ENCODE assay signal across 8 mouse cellular contexts in the genomic region with DNA sequence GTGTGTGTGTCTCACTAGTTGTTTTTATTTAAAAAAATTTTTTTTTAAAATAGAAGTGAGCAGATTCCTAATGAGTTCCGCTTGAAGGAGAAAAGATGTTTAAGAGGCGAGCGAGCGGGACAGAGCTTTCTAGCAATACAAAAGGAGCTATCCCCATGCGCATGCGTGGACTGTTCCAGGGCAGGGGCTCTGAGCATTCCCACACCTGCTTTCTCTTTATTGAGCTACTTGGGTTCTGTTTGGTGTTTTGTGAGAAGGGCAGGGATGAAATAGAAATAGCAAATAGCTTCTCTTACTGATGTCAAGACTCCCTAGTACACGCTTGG. TPM values are rescaled to one million over a fixed set of nuclear protein-coding genes. Genes with fewer than 3 reads are reported as not detected.
DNase-seq lines count a peak whose midpoint lies in the region; ATAC-seq and TF ChIP-seq lines count a peak whose summit lies in the region.
"Had no signal": no experiment of that assay in that cellular context is flagged by ENCODE, and none has a peak within 500 bp of the region (broad histone marks: within the 10 kb centered on the region; RNA-seq: fewer than 3 reads in every experiment).

No protein-coding gene starts in this region.

- H3K4me3 ChIP-seq in lung, embryonic 14.5 days (ENCODE audit: low read depth, low read length), result no peak overlapping the region
- no peak overlapping the region for H3K4me3 ChIP-seq in lung, adult 2 months (replicated peaks; ENCODE audit: extremely low read depth, low read depth, low read length)
- no peak overlapping the region for H3K4me3 ChIP-seq in embryonic facial prominence, embryonic 12.5 days
- 0 out of 2 replicates have a peak overlapping the region, but pooled peaks have one; percentile 2 for H3K4me3 ChIP-seq in hindbrain, embryonic 15.5 days
- 0 out of 2 replicates have a peak overlapping the region, but pooled peaks have one; percentile 8 for H3K4me3 ChIP-seq in neural tube, embryonic 13.5 days
- no peak overlapping the region for H3K4me3 ChIP-seq in heart, embryonic 11.5 days (ENCODE audit: low read depth, low read length)
- H3K4me3 ChIP-seq: megakaryocyte, embryonic 14.5 days had no signal

- H3K4me1 ChIP-seq in lung, embryonic 14.5 days (ENCODE audit: insufficient read depth), result peaks cover 3% of the 10 kb centered on the region; the same call in 1 of the 2 replicates
- H3K4me1 ChIP-seq in lung, adult 2 months (ENCODE audit: control insufficient read depth, insufficient read depth, low read length), result peaks cover 8% of the 10 kb centered on the region
- 0 out of 2 replicates have a peak, but pooled peaks cover 5% of the 10 kb centered on the region for H3K4me1 ChIP-seq in embryonic facial prominence, embryonic 12.5 days
- H3K4me1 ChIP-seq in hindbrain, embryonic 15.5 days (replicated peaks), result peaks cover 19% of the 10 kb centered on the region
- peaks cover 25% of the 10 kb centered on the region for H3K4me1 ChIP-seq in neural tube, embryonic 13.5 days (replicated peaks)
- peaks cover 3% of the 10 kb centered on the region; the same call in 1 of the 2 replicates for H3K4me1 ChIP-seq in heart, embryonic 11.5 days (ENCODE audit: control insufficient read depth, insufficient read depth, low read length)
- H3K4me1 ChIP-seq: megakaryocyte, embryonic 14.5 days had no signal

- H3K9ac ChIP-seq in lung, embryonic 14.5 days, result no peak overlapping the region
- H3K9ac ChIP-seq in embryonic facial prominence, embryonic 12.5 days, result no peak overlapping the region
- no peak overlapping the region for H3K9ac ChIP-seq in hindbrain, embryonic 15.5 days
- 0 out of 2 replicates have a peak overlapping the region, but pooled peaks have one; percentile 41 for H3K9ac ChIP-seq in neural tube, embryonic 13.5 days
- H3K9ac ChIP-seq in heart, embryonic 11.5 days (ENCODE audit: low read depth, low read length), result no peak overlapping the region

- ATAC-seq in lung, embryonic 14.5 days (ENCODE audit: insufficient read depth), result peak; percentile 56; the same call in 1 of the 2 replicates
- ATAC-seq in embryonic facial prominence, embryonic 12.5 days (ENCODE audit: insufficient number of reproducible peaks, insufficient read depth, low FRiP score, low TSS enrichment), result no peak
- ATAC-seq in hindbrain, embryonic 15.5 days (ENCODE audit: low FRiP score, low read depth), result peak; percentile 73; the same call in 1 of the 2 replicates
- peak; percentile 82 for ATAC-seq in neural tube, embryonic 13.5 days (ENCODE audit: low read depth)
- no peak for ATAC-seq in heart, embryonic 11.5 days (replicated peaks; ENCODE audit: insufficient number of reproducible peaks, low FRiP score, low TSS enrichment)

- DNase-seq in lung, embryonic 14.5 days, result no peak
- DNase-seq in lung, adult 2 months, result no peak
- DNase-seq in spleen, postnatal 14 days (ENCODE audit: low spot score in 2 of 2), result no peak

- no peak overlapping the region for H3K4me2 ChIP-seq in lung, embryonic 14.5 days
- H3K4me2 ChIP-seq in embryonic facial prominence, embryonic 12.5 days (replicated peaks), result 0 out of 2 replicates have a peak overlapping the region, but pooled peaks have one; percentile 2
- H3K4me2 ChIP-seq in hindbrain, embryonic 15.5 days, result peak overlapping the region; percentile 38
- peak overlapping the region; percentile 46 for H3K4me2 ChIP-seq in neural tube, embryonic 13.5 days
- no peak overlapping the region for H3K4me2 ChIP-seq in heart, embryonic 11.5 days

- no peaks in the 10 kb centered on the region for H3K36me3 ChIP-seq in lung, embryonic 14.5 days (ENCODE audit: insufficient read depth)
- no peaks in the 10 kb centered on the region for H3K36me3 ChIP-seq in embryonic facial prominence, embryonic 12.5 days
- no peaks in the 10 kb centered on the region; the same call in 1 of the 2 replicates for H3K36me3 ChIP-seq in hindbrain, embryonic 15.5 days
- peaks cover 9% of the 10 kb centered on the region for H3K36me3 ChIP-seq in neural tube, embryonic 13.5 days
- no peaks in the 10 kb centered on the region for H3K36me3 ChIP-seq in heart, embryonic 11.5 days (ENCODE audit: control insufficient read depth, insufficient read depth, low read length)

- no peaks in the 10 kb centered on the region for H3K9me3 ChIP-seq in lung, embryonic 14.5 days (ENCODE audit: low read depth, low read length)
- H3K9me3 ChIP-seq in embryonic facial prominence, embryonic 12.5 days, result no peaks in the 10 kb centered on the region
- no peaks in the 10 kb centered on the region for H3K9me3 ChIP-seq in hindbrain, embryonic 15.5 days
- no peaks in the 10 kb centered on the region for H3K9me3 ChIP-seq in neural tube, embryonic 13.5 days
- H3K9me3 ChIP-seq in heart, embryonic 11.5 days (replicated peaks; ENCODE audit: control insufficient read depth, low read length), result no peaks in the 10 kb centered on the region

- TF ChIP-seq CTCF in lung, embryonic 14.5 days (IDR thresholded peaks at IDR 0.05; ENCODE audit: low read depth), result no peak
- no peak for TF ChIP-seq CTCF in lung, adult 2 months (IDR thresholded peaks at IDR 0.05; ENCODE audit: insufficient read depth, low read length)

- peak overlapping the region; percentile 42; the same call in 1 of the 2 replicates for H3K27ac ChIP-seq in lung, embryonic 14.5 days (ENCODE audit: low read depth)
- H3K27ac ChIP-seq in embryonic facial prominence, embryonic 12.5 days, result no peak overlapping the region
- peak overlapping the region; percentile 80 for H3K27ac ChIP-seq in hindbrain, embryonic 15.5 days (replicated peaks)
- peak overlapping the region; percentile 79 for H3K27ac ChIP-seq in neural tube, embryonic 13.5 days (replicated peaks)
- no peak overlapping the region for H3K27ac ChIP-seq in heart, embryonic 11.5 days (ENCODE audit: low read depth, low read length)

- WGBS in lung, embryonic 14.5 days, result 49% methylated on average over 7 of the region's 7 CpGs
- WGBS in lung, adult 2 months, result 40% methylated on average over 7 of the region's 7 CpGs
- 23% methylated on average over 7 of the region's 7 CpGs for WGBS in embryonic facial prominence, embryonic 12.5 days
- WGBS in hindbrain, embryonic 15.5 days, result 8% methylated on average over 7 of the region's 7 CpGs
- WGBS in neural tube, embryonic 13.5 days, result 12% methylated on average over 7 of the region's 7 CpGs
- 61% methylated on average over 7 of the region's 7 CpGs for WGBS in heart, embryonic 11.5 days (ENCODE audit: insufficient replicate concordance)

- TF ChIP-seq POLR2A in lung, adult 2 months (IDR thresholded peaks at IDR 0.05; ENCODE audit: borderline replicate concordance, extremely low read depth, low read depth, low read length), result no peak

- H3K27me3 ChIP-seq in lung, embryonic 14.5 days (ENCODE audit: insufficient read depth, low read length), result no peaks in the 10 kb centered on the region
- no peaks in the 10 kb centered on the region for H3K27me3 ChIP-seq in embryonic facial prominence, embryonic 12.5 days
- no peaks in the 10 kb centered on the region for H3K27me3 ChIP-seq in hindbrain, embryonic 15.5 days
- no peaks in the 10 kb centered on the region for H3K27me3 ChIP-seq in neural tube, embryonic 13.5 days
- no peaks in the 10 kb centered on the region for H3K27me3 ChIP-seq in heart, embryonic 11.5 days (ENCODE audit: control insufficient read depth, insufficient read depth, low read length)
- H3K27me3 ChIP-seq: megakaryocyte, embryonic 14.5 days had no signal

RNA-seq across cellular contexts. Expression of a gene that starts 45.0 kb away (rescaled TPM):
- polyA plus RNA-seq in lung, embryonic 14.5 days (2014; fragmentation: Nextera tagmentation; extraction: Ambion mirVana), result 9.1 and 9.7 TPM in 2 replicates
- polyA plus RNA-seq in lung, adult 2 months (2012; rRNA removed), result 5.8 and 8.0 TPM in 2 replicates
- polyA plus RNA-seq in embryonic facial prominence, embryonic 12.5 days (2016; fragmentation: Nextera tagmentation; extraction: Ambion mirVana), result 12.8 and 14.1 TPM in 2 replicates
- polyA plus RNA-seq in hindbrain, embryonic 15.5 days (2015; fragmentation: Nextera tagmentation; extraction: Ambion mirVana), result 23.8 and 24.6 TPM in 2 replicates
- 17.8 and 20.2 TPM in 2 replicates for polyA plus RNA-seq in neural tube, embryonic 13.5 days (2015; fragmentation: Nextera tagmentation; extraction: Ambion mirVana)
- 8.2 TPM in 2 replicates for polyA plus RNA-seq in heart, embryonic 11.5 days (2014; fragmentation: Nextera tagmentation; extraction: Ambion mirVana)

Comparison
In these comparisons a context has a peak if more than half of its experiments do, and no peak if none do; other contexts are left out.
1. ATAC-seq: peak in lung, embryonic 14.5 days (single experiment), hindbrain, embryonic 15.5 days (single experiment) and neural tube, embryonic 13.5 days (single experiment); none in embryonic facial prominence, embryonic 12.5 days (single experiment) and heart, embryonic 11.5 days (single experiment).
2. H3K27ac ChIP-seq: peak in lung, embryonic 14.5 days (single experiment), hindbrain, embryonic 15.5 days (single experiment) and neural tube, embryonic 13.5 days (single experiment); none in embryonic facial prominence, embryonic 12.5 days (single experiment) and heart, embryonic 11.5 days (single experiment).
3. H3K4me2 ChIP-seq: peak in embryonic facial prominence, embryonic 12.5 days (single experiment), hindbrain, embryonic 15.5 days (single experiment) and neural tube, embryonic 13.5 days (single experiment); none in lung, embryonic 14.5 days (single experiment) and heart, embryonic 11.5 days (single experiment).
4. H3K4me3 ChIP-seq: peak in hindbrain, embryonic 15.5 days (single experiment) and neural tube, embryonic 13.5 days (single experiment); none in lung, embryonic 14.5 days (single experiment), lung, adult 2 months (single experiment), embryonic facial prominence, embryonic 12.5 days (single experiment) and heart, embryonic 11.5 days (single experiment).